Mouse (Mus musculus): ENCODE results near the gene Rmi1.

DNA sequence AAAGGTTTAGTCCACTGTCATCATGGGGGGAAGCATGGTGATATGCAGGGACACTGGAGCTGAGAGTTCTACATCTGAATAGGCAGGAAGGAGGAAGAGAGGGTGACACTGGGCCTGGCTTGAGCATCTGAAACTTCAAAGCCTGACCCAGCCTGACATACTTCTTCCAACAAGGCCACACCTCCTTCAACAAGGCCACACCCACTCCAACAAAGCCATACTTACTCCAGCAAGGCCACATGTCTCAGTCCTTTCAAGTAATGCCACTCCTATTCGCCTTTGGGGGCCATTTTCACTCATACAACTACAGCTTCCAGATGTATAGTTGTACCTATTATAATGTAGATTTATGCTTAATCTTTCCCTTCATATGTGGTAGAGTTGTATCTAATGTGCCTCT, 34.4 kb upstream of the Rmi1 start:
- TF ChIP-seq GATA1 (IDR thresholded peaks at IDR 0.05; ENCODE audit: borderline replicate concordance, low read length): no peak
- no peak for TF ChIP-seq FLI1 (IDR thresholded peaks at IDR 0.05; ENCODE audit: low read length)

All from megakaryocyte, embryonic 14.5 days (primary cell).